Mouse (Mus musculus): ENCODE measurements around the gene Ccdc107. TPM values are rescaled to one million over a fixed set of nuclear protein-coding genes. Genes with fewer than 3 reads are reported as not detected.
A peak's percentile ranks its signal among the peaks of the same experiment; 100 is the strongest.
"Not testable (repeated sequence)": the region's sequence is repeated elsewhere in the genome, so short reads cannot be mapped to it uniquely, and the experiment has no call there.

Gene Ccdc107
- polyA plus RNA-seq, 1 experiment: 33.5 TPM

DNA sequence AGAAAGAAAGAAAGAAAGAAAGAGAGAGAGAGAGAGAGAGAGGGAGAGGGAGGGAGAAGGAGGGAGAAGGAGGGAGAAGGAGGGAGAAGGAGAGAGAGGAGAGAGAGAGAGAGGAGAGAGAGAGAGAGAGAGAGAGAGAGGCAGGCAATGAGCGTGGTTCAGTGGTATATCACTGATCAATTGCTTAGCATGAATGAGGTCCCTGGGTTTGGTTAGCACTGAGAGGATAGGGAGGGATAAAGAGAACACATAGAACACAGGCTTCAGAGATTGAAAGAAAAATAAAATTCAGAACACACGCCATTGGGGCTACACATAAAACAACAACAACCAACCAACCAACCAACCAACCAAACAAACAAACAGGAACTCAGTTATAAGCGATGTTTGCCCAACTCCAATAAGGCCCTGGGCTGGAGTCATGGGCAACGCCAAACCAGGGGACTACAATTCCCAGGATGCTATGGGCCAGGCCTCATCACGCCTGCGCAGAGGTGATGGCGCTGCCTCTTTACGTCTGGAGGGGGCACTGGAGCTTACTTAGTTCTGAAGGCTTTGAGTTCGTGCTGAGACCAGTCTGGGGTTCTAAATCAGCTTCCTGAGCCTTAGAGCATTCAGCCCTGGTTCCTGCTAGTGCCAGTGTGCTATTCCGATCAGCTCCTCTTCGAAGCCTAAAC, 14.7 kb upstream of the Ccdc107 start:
- Histone ChIP-seq H3K27me3 (ENCODE audit: control insufficient read depth, insufficient read depth, low read length) (no peaks in the 10 kb centered on the region), H3K4me1 (ENCODE audit: control insufficient read depth, insufficient read depth, low read length) (peaks cover 15% of the 10 kb centered on the region), H3K4me3 (ENCODE audit: control insufficient read depth, low read depth, low read length) (peak overlapping the region; percentile 86), H3K27ac (ENCODE audit: control insufficient read depth, insufficient read depth, low read depth, low read length) (peak overlapping the region; percentile 81), H3K36me3 (ENCODE audit: control insufficient read depth, insufficient read depth, low read length) (no peaks in the 10 kb centered on the region)
- TF ChIP-seq POLR2A (IDR thresholded peaks at IDR 0.05; ENCODE audit: control insufficient read depth, low read depth, low read length) (peak; percentile 40; the same call in 1 of the 2 replicates), CTCF (IDR thresholded peaks at IDR 0.05; ENCODE audit: control insufficient read depth, insufficient read depth, insufficient replicate concordance, low read depth, low read length) (peak; percentile 37; the same call in 1 of the 2 replicates)

DNA sequence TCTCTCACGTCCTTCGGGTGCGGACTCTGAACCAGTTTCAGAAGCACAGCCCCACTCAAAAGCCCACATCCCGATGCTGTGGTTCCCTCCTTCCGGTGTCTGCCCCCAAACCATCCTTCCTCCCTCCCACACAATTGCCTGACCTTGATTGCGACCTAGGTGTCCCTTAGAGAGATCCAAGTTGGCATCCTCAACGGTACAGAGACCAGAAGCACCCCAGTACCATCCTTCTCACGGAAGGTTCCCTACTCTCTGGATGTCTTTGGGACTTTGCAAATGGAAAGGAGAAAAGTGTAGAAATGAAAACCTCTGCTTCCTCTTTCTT, 14.2 kb upstream of the Ccdc107 start:
- peaks cover 19% of the 10 kb centered on the region for H3K4me1 ChIP-seq (ENCODE audit: control insufficient read depth, insufficient read depth, low read length)
- H3K36me3 ChIP-seq (ENCODE audit: control insufficient read depth, insufficient read depth, low read length): no peaks in the 10 kb centered on the region
- TF ChIP-seq POLR2A (IDR thresholded peaks at IDR 0.05; ENCODE audit: control insufficient read depth, low read depth, low read length) (no peak), CTCF (IDR thresholded peaks at IDR 0.05; ENCODE audit: control insufficient read depth, insufficient read depth, insufficient replicate concordance, low read depth, low read length) (no peak)
- H3K27me3 ChIP-seq (ENCODE audit: control insufficient read depth, insufficient read depth, low read length): no peaks in the 10 kb centered on the region
- H3K4me3 ChIP-seq (ENCODE audit: control insufficient read depth, low read depth, low read length): peak overlapping the region; percentile 86
- peak overlapping the region; percentile 81 for H3K27ac ChIP-seq (ENCODE audit: control insufficient read depth, insufficient read depth, low read depth, low read length)

GRCm38 (mm10) chr4:43478906-43479832, 13.5 kb upstream of the Ccdc107 start:
- H3K36me3 ChIP-seq (ENCODE audit: control insufficient read depth, insufficient read depth, low read length): no peaks in the 10 kb centered on the region
- H3K27me3 ChIP-seq (ENCODE audit: control insufficient read depth, insufficient read depth, low read length): no peaks in the 10 kb centered on the region
- H3K27ac ChIP-seq (ENCODE audit: control insufficient read depth, insufficient read depth, low read depth, low read length): no peak overlapping the region; the same call in 1 of the 2 replicates
- H3K4me1 ChIP-seq (ENCODE audit: control insufficient read depth, insufficient read depth, low read length): peaks cover 21% of the 10 kb centered on the region
- no peak for TF ChIP-seq POLR2A (IDR thresholded peaks at IDR 0.05; ENCODE audit: control insufficient read depth, low read depth, low read length)
- TF ChIP-seq CTCF (IDR thresholded peaks at IDR 0.05; ENCODE audit: control insufficient read depth, insufficient read depth, insufficient replicate concordance, low read depth, low read length): peak; percentile 21; the same call in 1 of the 2 replicates
- H3K4me3 ChIP-seq (ENCODE audit: control insufficient read depth, low read depth, low read length): peak overlapping the region; percentile 72

- Histone ChIP-seq H3K4me3 (ENCODE audit: control insufficient read depth, low read depth, low read length) (no peak overlapping the region), H3K4me1 (ENCODE audit: control insufficient read depth, insufficient read depth, low read length) (peaks cover 21% of the 10 kb centered on the region), H3K27ac (ENCODE audit: control insufficient read depth, insufficient read depth, low read depth, low read length) (no peak overlapping the region), H3K36me3 (ENCODE audit: control insufficient read depth, insufficient read depth, low read length) (no peaks in the 10 kb centered on the region), H3K27me3 (ENCODE audit: control insufficient read depth, insufficient read depth, low read length) (no peaks in the 10 kb centered on the region)
- TF ChIP-seq CTCF (IDR thresholded peaks at IDR 0.05; ENCODE audit: control insufficient read depth, insufficient read depth, insufficient replicate concordance, low read depth, low read length) (no peak), POLR2A (IDR thresholded peaks at IDR 0.05; ENCODE audit: control insufficient read depth, low read depth, low read length) (no peak)
Measured at GRCm38 (mm10) chr4:43480985-43481384, 11.7 kb upstream of the Ccdc107 start.

DNA sequence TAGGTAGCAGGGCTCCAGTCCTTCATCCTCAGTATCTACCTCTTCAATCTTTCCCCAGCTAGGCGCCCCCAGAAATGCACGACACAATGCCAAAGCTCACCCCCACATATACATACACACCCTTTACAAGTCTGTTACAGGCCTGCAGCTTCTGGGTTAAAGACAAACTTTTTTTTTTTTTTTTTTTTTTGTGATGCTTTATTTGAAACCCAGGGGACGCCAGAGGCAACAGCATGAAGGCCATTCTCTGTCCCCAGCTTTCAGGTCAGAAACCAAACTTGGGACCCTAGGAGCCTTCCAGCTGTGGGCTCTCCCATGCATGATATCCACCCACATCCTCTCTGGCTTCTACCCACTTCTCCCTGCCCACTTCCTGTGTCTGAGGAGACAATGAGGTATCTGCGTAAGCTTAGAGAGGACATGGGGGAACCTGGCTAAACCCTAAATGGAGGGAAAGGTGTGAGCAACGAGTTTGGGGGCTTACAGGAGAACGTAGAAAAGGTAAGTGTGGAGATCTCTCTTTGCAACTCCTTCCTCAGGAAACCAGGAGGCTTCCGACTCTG, 10.7 kb upstream of the Ccdc107 start:
- TF ChIP-seq CTCF (IDR thresholded peaks at IDR 0.05; ENCODE audit: control insufficient read depth, insufficient read depth, insufficient replicate concordance, low read depth, low read length) (no peak), POLR2A (IDR thresholded peaks at IDR 0.05; ENCODE audit: control insufficient read depth, low read depth, low read length) (no peak)
- H3K4me3 ChIP-seq (ENCODE audit: control insufficient read depth, low read depth, low read length): no peak overlapping the region
- no peaks in the 10 kb centered on the region for H3K27me3 ChIP-seq (ENCODE audit: control insufficient read depth, insufficient read depth, low read length)
- no peak overlapping the region for H3K27ac ChIP-seq (ENCODE audit: control insufficient read depth, insufficient read depth, low read depth, low read length)
- no peaks in the 10 kb centered on the region for H3K36me3 ChIP-seq (ENCODE audit: control insufficient read depth, insufficient read depth, low read length)
- peaks cover 21% of the 10 kb centered on the region for H3K4me1 ChIP-seq (ENCODE audit: control insufficient read depth, insufficient read depth, low read length)

DNA sequence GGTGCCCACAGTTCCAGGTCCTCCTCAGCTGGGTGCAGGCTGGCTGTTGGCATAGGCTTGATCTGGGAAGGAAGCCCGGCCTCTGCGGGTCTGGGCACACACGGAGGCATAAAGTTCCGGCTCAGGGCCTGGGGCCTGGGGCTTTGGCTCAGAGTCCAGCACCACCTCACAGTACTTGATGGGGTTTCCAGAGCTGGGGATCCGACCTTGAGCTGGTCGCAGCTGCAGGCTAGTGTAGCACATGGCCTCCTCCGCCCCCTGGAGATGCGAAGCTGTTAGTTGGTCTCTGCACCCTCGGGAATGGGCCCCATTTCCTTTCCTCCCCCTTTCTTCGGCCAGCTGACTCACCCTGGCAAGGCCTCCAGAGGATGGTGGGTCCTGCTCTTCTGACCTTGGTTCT, 10.1 kb upstream of the Ccdc107 start:
- peaks cover 21% of the 10 kb centered on the region for H3K4me1 ChIP-seq (ENCODE audit: control insufficient read depth, insufficient read depth, low read length)
- no peaks in the 10 kb centered on the region for H3K27me3 ChIP-seq (ENCODE audit: control insufficient read depth, insufficient read depth, low read length)
- no peaks in the 10 kb centered on the region for H3K36me3 ChIP-seq (ENCODE audit: control insufficient read depth, insufficient read depth, low read length)
- TF ChIP-seq POLR2A (IDR thresholded peaks at IDR 0.05; ENCODE audit: control insufficient read depth, low read depth, low read length): no peak
- no peak for TF ChIP-seq CTCF (IDR thresholded peaks at IDR 0.05; ENCODE audit: control insufficient read depth, insufficient read depth, insufficient replicate concordance, low read depth, low read length)
- H3K27ac ChIP-seq (ENCODE audit: control insufficient read depth, insufficient read depth, low read depth, low read length): no peak overlapping the region
- H3K4me3 ChIP-seq (ENCODE audit: control insufficient read depth, low read depth, low read length): no peak overlapping the region

DNA sequence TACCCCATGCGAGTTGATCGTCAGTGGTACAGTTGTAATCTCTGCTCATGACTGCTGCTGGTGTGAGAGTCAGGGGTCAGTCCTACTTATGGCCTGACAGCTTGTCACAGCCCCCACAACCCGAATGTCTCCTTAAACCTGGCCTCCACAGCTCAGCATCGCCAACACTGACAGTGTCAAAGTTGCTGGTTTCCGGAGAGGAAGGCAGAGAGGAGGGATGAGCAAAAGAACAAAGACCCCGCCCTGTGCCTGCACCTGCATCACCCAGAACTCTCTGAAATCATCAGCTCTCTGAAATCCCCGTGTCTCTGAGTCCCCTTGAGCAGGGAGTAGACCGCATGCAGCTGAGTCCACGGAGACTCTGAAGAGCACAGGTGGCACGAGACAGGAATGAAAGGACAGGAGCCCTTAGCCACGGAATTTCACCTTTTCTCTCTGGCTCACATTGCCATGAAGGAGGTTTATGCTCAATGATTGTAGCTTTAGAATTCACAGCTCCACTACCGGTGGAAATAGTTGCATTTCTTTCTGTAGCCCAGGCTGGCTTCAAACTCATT, 9.1 kb upstream of the Ccdc107 start, which contains the start of gene Sit1:
Sit1 (minus strand) TSS at position 200 of the 557 bp plus-strand sequence.
- Histone ChIP-seq H3K4me1 (ENCODE audit: control insufficient read depth, insufficient read depth, low read length) (peaks cover 14% of the 10 kb centered on the region), H3K27ac (ENCODE audit: control insufficient read depth, insufficient read depth, low read depth, low read length) (no peak within 1 kb of the TSS), H3K36me3 (ENCODE audit: control insufficient read depth, insufficient read depth, low read length) (no peaks in the 10 kb centered on the region), H3K4me3 (ENCODE audit: control insufficient read depth, low read depth, low read length) (no peak within 1 kb of the TSS), H3K27me3 (ENCODE audit: control insufficient read depth, insufficient read depth, low read length) (no peaks in the 10 kb centered on the region)
- TF ChIP-seq CTCF (IDR thresholded peaks at IDR 0.05; ENCODE audit: control insufficient read depth, insufficient read depth, insufficient replicate concordance, low read depth, low read length): no peak
- TF ChIP-seq POLR2A (IDR thresholded peaks at IDR 0.05; ENCODE audit: control insufficient read depth, low read depth, low read length): no peak

DNA sequence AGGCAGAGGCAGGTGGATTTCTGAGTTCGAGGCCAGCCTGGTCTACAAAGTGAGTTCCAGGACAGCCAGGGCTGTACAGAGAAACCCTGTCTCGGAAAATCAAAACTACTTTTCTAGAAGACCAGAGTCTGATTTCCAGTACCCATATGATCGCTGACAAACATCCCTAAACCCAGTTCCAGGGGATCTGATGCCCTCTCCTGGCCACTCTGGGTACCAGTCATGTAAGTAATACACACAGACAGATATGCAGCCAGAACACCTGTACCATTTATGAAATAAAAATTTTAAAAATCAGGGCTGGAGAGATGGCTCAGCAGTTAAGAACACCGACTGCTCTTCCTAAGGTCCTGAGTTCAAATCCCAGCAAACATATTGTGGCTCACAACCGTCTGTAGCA, 7.0 kb upstream of the Ccdc107 start:
- H3K36me3 ChIP-seq (ENCODE audit: control insufficient read depth, insufficient read depth, low read length); H3K4me3 ChIP-seq (ENCODE audit: control insufficient read depth, low read depth, low read length); H3K27me3 ChIP-seq (ENCODE audit: control insufficient read depth, insufficient read depth, low read length); H3K27ac ChIP-seq (ENCODE audit: control insufficient read depth, insufficient read depth, low read depth, low read length); H3K4me1 ChIP-seq (ENCODE audit: control insufficient read depth, insufficient read depth, low read length): not testable (repeated sequence)
